Mouse (Mus musculus): ENCODE data around the gene Agap1. TPM values are rescaled to one million over a fixed set of nuclear protein-coding genes. Genes with fewer than 3 reads are reported as not detected.
A peak's percentile ranks its signal among the peaks of the same experiment; 100 is the strongest.

Gene Agap1
- total RNA-seq, 2 experiments from 2014 or later: 240 to 255 TPM

GRCm38 (mm10) chr1:89714165-89714980 is 259.8 kb downstream of the Agap1 start:
- intact Hi-C loops (cut with DNase I): no loop called here
- no peak for DNase-seq (ENCODE audit: low spot score in 2 of 2)

GRCm38 (mm10) chr1:89716234-89716633 is 261.6 kb downstream of the Agap1 start:
- DNase-seq (ENCODE audit: low spot score in 2 of 2): no peak
- intact Hi-C loops (cut with DNase I): no loop called here

- intact Hi-C loops (cut with DNase I): no loop called here
Measured at GRCm38 (mm10) chr1:89717100-89717499, 262.5 kb downstream of the Agap1 start.

GRCm38 (mm10) chr1:89718782-89719403 is 264.3 kb downstream of the Agap1 start:
- DNase-seq (ENCODE audit: low spot score in 2 of 2): no peak
- intact Hi-C loops (cut with DNase I): no loop called here

More at GRCm38 (mm10) chr1:89717100-89717499, 262.5 kb downstream of the Agap1 start:
- no peak for DNase-seq (ENCODE audit: low spot score in 2 of 2)

GRCm38 (mm10) chr1:89724141-89724540 is 269.5 kb downstream of the Agap1 start:
- intact Hi-C loops (cut with DNase I): no loop called here
- no peak for DNase-seq (ENCODE audit: low spot score in 2 of 2)

- intact Hi-C loops (cut with DNase I): no loop called here
- no peak for DNase-seq (ENCODE audit: low spot score in 2 of 2)
Measured at GRCm38 (mm10) chr1:89724555-89724954, 269.9 kb downstream of the Agap1 start.

- intact Hi-C loops (cut with DNase I): no loop called here
- no peak for DNase-seq (ENCODE audit: low spot score in 2 of 2)
Measured at GRCm38 (mm10) chr1:89724957-89725356, 270.4 kb downstream of the Agap1 start.

- no peak for DNase-seq (ENCODE audit: low spot score in 2 of 2)
- intact Hi-C loops (cut with DNase I): no loop called here
Measured at GRCm38 (mm10) chr1:89728481-89728880, 273.9 kb downstream of the Agap1 start.

- intact Hi-C loops (cut with DNase I): no loop called here
- no peak for DNase-seq (ENCODE audit: low spot score in 2 of 2)
Measured at GRCm38 (mm10) chr1:89730589-89731195, 276.1 kb downstream of the Agap1 start.

- intact Hi-C loops (cut with DNase I): no loop called here
- DNase-seq (ENCODE audit: low spot score in 2 of 2): no peak
Measured at GRCm38 (mm10) chr1:89734368-89734767, 279.8 kb downstream of the Agap1 start.

- no peak for DNase-seq (ENCODE audit: low spot score in 2 of 2)
- intact Hi-C loops (cut with DNase I): no loop called here
Measured at GRCm38 (mm10) chr1:89735146-89735545, 280.5 kb downstream of the Agap1 start.

- no peak for DNase-seq (ENCODE audit: low spot score in 2 of 2)
- intact Hi-C loops (cut with DNase I): no loop called here
Measured at GRCm38 (mm10) chr1:89736021-89736420, 281.4 kb downstream of the Agap1 start.

- no peak for DNase-seq (ENCODE audit: low spot score in 2 of 2)
- intact Hi-C loops (cut with DNase I): no loop called here
Measured at GRCm38 (mm10) chr1:89739067-89739774, 284.6 kb downstream of the Agap1 start.

GRCm38 (mm10) chr1:89739775-89740099 is 285.1 kb downstream of the Agap1 start:
- DNase-seq (ENCODE audit: low spot score in 2 of 2): no peak
- intact Hi-C loops (cut with DNase I): no loop called here

GRCm38 (mm10) chr1:89742359-89742758 is 287.8 kb downstream of the Agap1 start:
- DNase-seq (ENCODE audit: low spot score in 2 of 2): no peak
- intact Hi-C loops (cut with DNase I): no loop called here

- intact Hi-C loops (cut with DNase I): no loop called here
- DNase-seq (ENCODE audit: low spot score in 2 of 2): no peak
Measured at GRCm38 (mm10) chr1:89746171-89746570, 291.6 kb downstream of the Agap1 start.

- no peak for DNase-seq (ENCODE audit: low spot score in 2 of 2)
- intact Hi-C loops (cut with DNase I): no loop called here
Measured at GRCm38 (mm10) chr1:89749666-89750065, 295.1 kb downstream of the Agap1 start.

- intact Hi-C loops (cut with DNase I): no loop called here
- no peak for DNase-seq (ENCODE audit: low spot score in 2 of 2)
Measured at GRCm38 (mm10) chr1:89750495-89750894, 295.9 kb downstream of the Agap1 start.

- intact Hi-C loops (cut with DNase I): no loop called here
- DNase-seq (ENCODE audit: low spot score in 2 of 2): peak in 1 of 2 experiments; percentile 11
Measured at GRCm38 (mm10) chr1:89750921-89751320, 296.3 kb downstream of the Agap1 start.

GRCm38 (mm10) chr1:89751344-89751743 is 296.7 kb downstream of the Agap1 start:
- intact Hi-C loops (cut with DNase I): no loop called here

More at GRCm38 (mm10) chr1:89751344-89751743, 296.7 kb downstream of the Agap1 start:
- no peak for DNase-seq (ENCODE audit: low spot score in 2 of 2)
